Comparison of ENCODE assay signal across 24 mouse cellular contexts in genomic region chr8:128681970-128682369, GRCm38 (mm10). TPM values are rescaled to one million over a fixed set of nuclear protein-coding genes. Genes with fewer than 3 reads are reported as not detected.
DNase-seq lines count a peak whose midpoint lies in the region; ATAC-seq and TF ChIP-seq lines count a peak whose summit lies in the region.
"Had no signal": no experiment of that assay in that cellular context is flagged by ENCODE, and none has a peak within 500 bp of the region (broad histone marks: within the 10 kb centered on the region; RNA-seq: fewer than 3 reads in every experiment).

No protein-coding gene starts in this region.

- no peak overlapping the region for H3K4me3 ChIP-seq in gastrocnemius, adult 2 months
- no peak overlapping the region for H3K4me3 ChIP-seq in lung, embryonic 15.5 days
- H3K4me3 ChIP-seq: embryonic facial prominence, embryonic 10.5 days; embryonic facial prominence, embryonic 12.5 days; forebrain, embryonic 13.5 days had no signal

- intact Hi-C loops in gastrocnemius, adult 2 months (cut with DNase I), result no loop called here

- peak overlapping the region; percentile 35 for H3K27ac ChIP-seq in gastrocnemius, adult 2 months
- peak overlapping the region; percentile 24; the same call in 1 of the 2 replicates for H3K27ac ChIP-seq in lung, embryonic 15.5 days
- H3K27ac ChIP-seq: embryonic facial prominence, embryonic 10.5 days; embryonic facial prominence, embryonic 12.5 days; forebrain, embryonic 13.5 days had no signal

- TF ChIP-seq CTCF in gastrocnemius, adult 2 months (IDR thresholded peaks at IDR 0.05), result no peak

- DNase-seq in gastrocnemius, adult 2 months, result no peak
- DNase-seq in gastrocnemius, postnatal 4 days (ENCODE audit: low spot score in 2 of 2), result no peak
- DNase-seq in lung, postnatal 4 days, result no peak
- DNase-seq in lung, postnatal 25 days (ENCODE audit: low spot score), result peak; percentile 31
- no peak for DNase-seq in lung, postnatal 10 days
- DNase-seq in lung, postnatal 36 days, result peak; percentile 58
- DNase-seq: adrenal gland, adult 8-10 months; adrenal gland, postnatal 14 days; adrenal gland, postnatal 36 days; B cell, adult 2 months; cerebellum, adult 11-12 months; cerebellum, adult 2 months; cerebellum, adult 9-10 months; cerebellum, postnatal 10 days; cerebellum, postnatal 25 days had no signal

- H3K9ac ChIP-seq in lung, embryonic 15.5 days, result no peak overlapping the region
- H3K9ac ChIP-seq: embryonic facial prominence, embryonic 12.5 days; forebrain, embryonic 13.5 days had no signal

- H3K27me3 ChIP-seq in lung, embryonic 15.5 days, result no peaks in the 10 kb centered on the region
- H3K27me3 ChIP-seq: CH12.LX; embryonic facial prominence, embryonic 12.5 days; forebrain, embryonic 13.5 days; Patski had no signal

- no peaks in the 10 kb centered on the region for H3K9me3 ChIP-seq in lung, embryonic 15.5 days
- H3K9me3 ChIP-seq: embryonic facial prominence, embryonic 10.5 days; embryonic facial prominence, embryonic 12.5 days; forebrain, embryonic 13.5 days; G1E had no signal

- no peaks in the 10 kb centered on the region for H3K36me3 ChIP-seq in lung, embryonic 15.5 days
- H3K36me3 ChIP-seq: embryonic facial prominence, embryonic 10.5 days; embryonic facial prominence, embryonic 12.5 days; G1E had no signal

- ATAC-seq in lung, embryonic 15.5 days (ENCODE audit: borderline replicate concordance, extremely low read depth, low FRiP score, low TSS enrichment), result no peak
- ATAC-seq: activated CD4-positive, CD25-positive, alpha-beta regulatory T cell, adult 4 months; CD4-positive, CD25-positive, alpha-beta regulatory T cell, adult 4 months; forebrain, embryonic 13.5 days; Patski had no signal

- H3K4me2 ChIP-seq in lung, embryonic 15.5 days, result no peak overlapping the region
- H3K4me2 ChIP-seq: embryonic facial prominence, embryonic 12.5 days; forebrain, embryonic 13.5 days had no signal

- WGBS in lung, embryonic 15.5 days, result 55% methylated on average over 3 of the region's 3 CpGs

- peaks cover 10% of the 10 kb centered on the region for H3K4me1 ChIP-seq in lung, embryonic 15.5 days

RNA-seq across cellular contexts. Expression of gene Itgb1, which starts 3.5 kb away (rescaled TPM):
- total RNA-seq in gastrocnemius, adult 2 months (2021), result 100 to 1,000 TPM; 166 to 198 TPM
- 100 to 1,000 TPM; 438 to 442 TPM for total RNA-seq in gastrocnemius, postnatal 4 days (2021)
- 396 and 402 TPM in 2 replicates for polyA plus RNA-seq in lung, embryonic 15.5 days (2015; fragmentation: Nextera tagmentation; extraction: Ambion mirVana)

Comparison
In these comparisons a context has a peak if more than half of its experiments do, and no peak if none do; other contexts are left out.
1. DNase-seq: peak in lung, postnatal 25 days (single experiment) and lung, postnatal 36 days (single experiment); none in gastrocnemius, adult 2 months (single experiment), gastrocnemius, postnatal 4 days (0 of 2), lung, postnatal 4 days (0 of 2) and lung, postnatal 10 days (single experiment).